Mouse (Mus musculus): Measurements from ENCODE around the gene Ctnnd1. TPM values are rescaled to one million over a fixed set of nuclear protein-coding genes. Genes with fewer than 3 reads are reported as not detected.
A peak's percentile ranks its signal among the peaks of the same experiment; 100 is the strongest.

Gene Ctnnd1
- polyA plus RNA-seq, 1 experiment from 2014 or later, result 57.6 TPM

DNA sequence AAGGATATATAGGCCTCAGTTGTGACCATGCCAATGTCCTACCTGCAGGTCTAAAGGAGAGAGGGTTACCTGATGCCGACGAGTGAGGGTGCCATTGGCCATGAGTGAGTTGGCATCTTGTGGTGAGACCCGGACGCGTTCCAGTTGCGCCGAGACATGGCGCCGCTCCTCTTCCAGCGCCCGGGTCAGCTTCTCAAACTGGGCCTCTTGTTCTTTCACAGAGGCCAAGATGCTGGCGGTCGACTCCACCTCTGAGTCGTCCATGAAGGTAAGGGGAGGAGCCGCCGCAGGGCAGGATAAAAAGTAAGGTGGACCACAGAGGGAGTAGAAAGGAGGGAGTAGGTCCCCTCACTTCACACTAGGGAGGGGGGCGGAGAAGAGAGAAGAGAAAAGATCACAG, 26.4 kb downstream of the Ctnnd1 start:
- H3K27me3 ChIP-seq, result no peaks in the 10 kb centered on the region
- peak overlapping the region; percentile 52; the same call in 1 of the 2 replicates for H3K27ac ChIP-seq
- no peak overlapping the region for H3K9ac ChIP-seq
- 91% methylated on average over 17 of the region's 17 CpGs for WGBS
- no peak overlapping the region for H3K4me2 ChIP-seq
- peaks cover 33% of the 10 kb centered on the region for H3K36me3 ChIP-seq
- no peaks in the 10 kb centered on the region for H3K9me3 ChIP-seq (replicated peaks)
- H3K4me3 ChIP-seq, result no peak overlapping the region
- H3K4me1 ChIP-seq (replicated peaks), result peaks cover 59% of the 10 kb centered on the region
- ATAC-seq (replicated peaks; ENCODE audit: insufficient number of reproducible peaks, insufficient read depth, low FRiP score, low read depth), result no peak

DNA sequence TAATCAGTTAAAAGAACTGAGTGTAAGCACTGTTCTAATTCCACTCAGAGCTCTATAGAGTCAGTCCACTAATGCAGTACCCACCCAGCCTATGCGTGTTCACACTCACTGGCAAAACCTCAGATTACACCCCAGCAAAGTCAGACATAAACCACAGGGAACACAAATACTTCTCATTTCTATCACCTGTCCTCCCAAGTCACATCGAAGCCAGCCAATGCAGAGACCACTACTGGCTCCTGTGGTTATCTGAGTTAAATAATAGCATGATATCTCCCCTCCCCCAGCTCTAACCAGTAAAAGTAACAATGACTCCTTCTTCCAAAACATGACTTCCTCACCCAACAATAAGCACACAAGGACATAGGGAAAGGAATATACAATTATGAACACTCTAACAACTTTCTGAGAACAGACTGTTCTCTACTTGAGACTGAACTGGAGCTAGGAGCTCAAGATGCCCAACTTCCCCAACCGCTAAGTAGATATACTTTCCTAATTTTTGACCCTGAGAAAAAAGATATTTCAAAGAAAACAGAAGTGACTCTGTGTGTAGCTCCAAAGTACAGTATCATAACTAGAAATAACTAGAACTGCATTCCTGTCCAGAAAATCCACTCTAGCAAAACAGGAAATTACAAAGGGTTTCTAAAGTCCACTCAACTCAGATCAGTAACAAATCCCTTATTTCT, 27.0 kb downstream of the Ctnnd1 start:
- Histone ChIP-seq H3K27me3 (no peaks in the 10 kb centered on the region), H3K4me2 (no peak overlapping the region), H3K9me3 (replicated peaks) (no peaks in the 10 kb centered on the region), H3K4me1 (replicated peaks) (peaks cover 61% of the 10 kb centered on the region), H3K36me3 (peaks cover 35% of the 10 kb centered on the region), H3K27ac (peak overlapping the region; percentile 52), H3K4me3 (no peak overlapping the region), H3K9ac (no peak overlapping the region)
- ATAC-seq (replicated peaks; ENCODE audit: insufficient number of reproducible peaks, insufficient read depth, low FRiP score, low read depth), result no peak
- 69% methylated on average over 3 of the region's 3 CpGs for WGBS

DNA sequence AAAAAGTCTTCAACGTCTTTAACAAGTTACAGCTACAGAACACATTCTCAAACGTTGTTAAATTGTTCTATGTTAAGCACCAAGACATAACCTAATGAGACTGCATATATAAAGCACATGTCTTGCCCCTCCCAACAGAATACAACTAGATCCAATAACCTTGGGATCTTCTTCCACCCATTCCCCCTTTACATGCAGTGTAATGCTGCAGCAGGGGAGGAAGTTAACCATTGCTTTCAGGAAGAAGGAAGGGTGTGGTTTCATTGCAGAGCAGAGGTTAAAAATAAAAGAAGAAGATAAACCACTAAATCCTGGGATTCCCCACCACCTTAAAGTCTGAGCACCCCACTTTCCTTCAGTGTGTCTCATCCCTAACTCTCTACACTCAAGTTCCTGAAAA, 27.9 kb downstream of the Ctnnd1 start:
- no peak for ATAC-seq (replicated peaks; ENCODE audit: insufficient number of reproducible peaks, insufficient read depth, low FRiP score, low read depth)
- Histone ChIP-seq H3K9ac (no peak overlapping the region), H3K4me2 (no peak overlapping the region), H3K27me3 (no peaks in the 10 kb centered on the region), H3K27ac (peak overlapping the region; percentile 52; the same call in 1 of the 2 replicates), H3K4me3 (no peak overlapping the region), H3K9me3 (replicated peaks) (no peaks in the 10 kb centered on the region), H3K36me3 (peaks cover 32% of the 10 kb centered on the region), H3K4me1 (replicated peaks) (peaks cover 56% of the 10 kb centered on the region)
- 51% methylated on average over 2 of the region's 2 CpGs for WGBS

DNA sequence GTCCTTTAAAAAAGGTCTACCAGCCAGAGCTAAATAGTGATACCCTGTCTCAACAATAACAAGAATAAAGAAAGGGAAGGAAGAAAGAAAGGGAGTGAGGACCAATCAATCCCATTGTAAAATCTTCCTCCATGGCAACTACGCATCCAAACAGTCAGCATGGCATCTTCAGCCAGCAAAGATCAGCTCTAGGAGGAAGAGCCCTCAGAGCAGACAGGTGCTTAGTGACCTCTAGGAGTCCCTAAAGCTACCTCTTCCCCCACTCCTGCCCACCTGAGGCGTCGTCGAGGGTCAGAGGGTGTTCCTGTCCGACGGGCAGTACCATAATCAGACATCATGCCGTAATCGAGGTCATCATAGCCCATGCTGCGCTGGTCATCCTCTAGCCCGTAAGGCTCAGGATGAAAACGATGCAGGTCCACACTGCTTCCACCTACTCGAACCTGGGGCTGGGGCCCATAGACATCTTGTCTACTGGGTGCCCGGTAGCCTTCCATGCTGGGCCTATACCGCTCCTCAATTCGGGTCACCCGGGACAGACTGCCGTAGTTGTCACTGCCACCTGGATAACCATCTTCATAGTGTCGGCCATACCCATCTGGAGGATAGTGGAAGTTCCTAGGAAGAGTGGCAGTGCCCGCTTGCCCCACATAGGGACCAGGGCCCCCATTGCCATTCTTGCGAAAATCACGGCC, 30.8 kb downstream of the Ctnnd1 start:
- no peaks in the 10 kb centered on the region for H3K9me3 ChIP-seq (replicated peaks)
- 92% methylated on average over 21 of the region's 21 CpGs for WGBS
- peaks cover 38% of the 10 kb centered on the region for H3K4me1 ChIP-seq (replicated peaks)
- no peak overlapping the region for H3K4me3 ChIP-seq
- peaks cover 59% of the 10 kb centered on the region for H3K36me3 ChIP-seq
- H3K27ac ChIP-seq, result peak overlapping the region; percentile 76; the same call in 1 of the 2 replicates
- H3K4me2 ChIP-seq, result no peak overlapping the region
- ATAC-seq (replicated peaks; ENCODE audit: insufficient number of reproducible peaks, insufficient read depth, low FRiP score, low read depth), result no peak
- H3K27me3 ChIP-seq, result no peaks in the 10 kb centered on the region
- H3K9ac ChIP-seq, result no peak overlapping the region

DNA sequence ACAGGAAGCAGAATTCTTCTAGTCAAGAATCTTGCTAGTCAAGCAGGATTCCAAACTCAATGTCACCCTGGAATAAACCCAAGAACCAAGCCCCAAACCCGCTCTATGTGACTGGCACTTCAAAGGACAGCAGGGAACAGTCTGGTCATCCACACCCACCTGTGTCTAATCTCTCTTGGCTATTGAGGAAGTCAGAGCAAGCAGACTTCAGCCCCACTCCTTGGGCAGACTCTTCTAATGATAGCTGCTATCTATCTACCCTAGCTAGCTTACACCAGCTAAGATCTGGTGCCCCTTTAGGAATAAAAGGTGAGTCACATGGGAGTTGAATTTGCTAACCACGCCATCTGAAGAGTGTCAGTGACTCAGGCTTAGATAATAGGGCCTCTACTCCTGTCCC, 31.7 kb downstream of the Ctnnd1 start:
- Histone ChIP-seq H3K27ac (peak overlapping the region; percentile 76), H3K4me2 (no peak overlapping the region), H3K27me3 (no peaks in the 10 kb centered on the region), H3K9me3 (replicated peaks) (no peaks in the 10 kb centered on the region), H3K4me1 (replicated peaks) (peaks cover 30% of the 10 kb centered on the region), H3K9ac (0 out of 2 replicates have a peak overlapping the region, but pooled peaks have one; percentile 1), H3K36me3 (peaks cover 61% of the 10 kb centered on the region), H3K4me3 (no peak overlapping the region)
- ATAC-seq (replicated peaks; ENCODE audit: insufficient number of reproducible peaks, insufficient read depth, low FRiP score, low read depth), result no peak
- WGBS, result 39% methylated on average over 2 of the region's 2 CpGs

DNA sequence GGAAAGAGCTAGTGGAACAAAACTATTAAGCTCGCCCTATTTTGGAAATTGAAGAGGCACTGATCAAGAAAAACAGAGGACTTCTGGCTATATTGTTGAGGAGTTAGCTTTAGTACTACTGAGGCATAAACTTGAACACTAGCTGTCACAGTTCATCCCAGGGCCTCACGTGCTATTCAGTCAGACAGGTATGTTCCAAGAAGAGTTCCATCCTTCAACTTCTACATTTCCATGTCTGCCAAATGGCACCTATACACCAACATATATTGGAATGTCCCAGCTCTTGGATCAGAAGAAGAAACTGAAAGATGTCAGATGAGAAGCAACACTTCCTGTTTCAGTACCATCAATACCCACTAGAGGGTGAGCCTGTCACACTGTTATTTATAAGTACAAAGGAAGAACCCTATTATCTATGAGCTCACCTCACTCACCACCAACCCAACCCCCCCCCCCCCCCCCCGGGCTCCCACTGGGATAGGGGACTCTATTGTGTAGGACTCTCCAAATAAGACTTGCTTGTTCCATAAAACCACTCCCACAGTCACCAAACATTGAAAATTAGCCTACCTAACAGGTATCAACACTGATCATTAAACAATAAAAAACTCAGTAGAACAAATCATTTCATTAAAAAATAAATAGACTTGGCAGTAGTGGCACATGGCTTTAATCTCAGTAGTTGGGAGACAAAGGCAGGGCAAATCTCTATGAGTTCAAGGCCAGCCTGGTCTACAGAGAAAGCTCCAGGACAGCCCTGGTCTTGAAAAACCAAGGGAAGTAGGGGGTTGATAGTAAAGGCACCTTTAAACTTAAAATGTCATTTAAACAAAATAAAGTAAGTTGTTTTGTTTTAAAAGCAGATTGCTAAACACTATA, 32.7 kb downstream of the Ctnnd1 start:
- Histone ChIP-seq H3K4me2 (no peak overlapping the region), H3K4me3 (no peak overlapping the region), H3K9ac (no peak overlapping the region), H3K27me3 (no peaks in the 10 kb centered on the region), H3K9me3 (replicated peaks) (no peaks in the 10 kb centered on the region), H3K27ac (peak overlapping the region; percentile 76; the same call in 1 of the 2 replicates), H3K4me1 (replicated peaks) (peaks cover 20% of the 10 kb centered on the region), H3K36me3 (peaks cover 70% of the 10 kb centered on the region)
- ATAC-seq (replicated peaks; ENCODE audit: insufficient number of reproducible peaks, insufficient read depth, low FRiP score, low read depth), result peak; percentile 56; the same call in 1 of the 2 replicates
- WGBS, result 57% methylated on average over 3 of the region's 3 CpGs

DNA sequence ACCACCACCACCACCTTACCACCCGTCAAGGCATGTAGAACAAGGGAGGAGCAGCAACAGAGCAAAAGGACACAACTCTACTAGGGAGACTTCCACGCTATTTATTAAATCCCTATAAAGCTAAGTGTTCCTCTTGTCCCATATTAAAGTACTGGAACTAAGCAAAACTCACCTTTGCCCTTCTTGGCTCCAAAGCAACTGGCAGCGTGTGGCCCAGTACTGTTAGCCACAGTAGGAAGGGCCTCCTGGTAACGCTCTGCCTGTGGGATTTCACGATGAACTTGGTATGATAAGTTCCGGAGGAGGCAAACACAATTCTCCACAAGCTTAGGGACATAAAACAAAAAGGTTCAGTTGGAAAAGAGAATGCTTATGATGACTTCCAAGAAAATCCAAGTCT, 37.8 kb downstream of the Ctnnd1 start:
- WGBS, result 87% methylated on average over 6 of the region's 6 CpGs
- Histone ChIP-seq H3K9ac (no peak overlapping the region), H3K27me3 (no peaks in the 10 kb centered on the region), H3K4me1 (replicated peaks) (no peaks in the 10 kb centered on the region), H3K36me3 (peaks cover 93% of the 10 kb centered on the region), H3K9me3 (replicated peaks) (no peaks in the 10 kb centered on the region), H3K27ac (no peak overlapping the region), H3K4me3 (no peak overlapping the region), H3K4me2 (no peak overlapping the region)
- ATAC-seq (replicated peaks; ENCODE audit: insufficient number of reproducible peaks, insufficient read depth, low FRiP score, low read depth), result no peak

DNA sequence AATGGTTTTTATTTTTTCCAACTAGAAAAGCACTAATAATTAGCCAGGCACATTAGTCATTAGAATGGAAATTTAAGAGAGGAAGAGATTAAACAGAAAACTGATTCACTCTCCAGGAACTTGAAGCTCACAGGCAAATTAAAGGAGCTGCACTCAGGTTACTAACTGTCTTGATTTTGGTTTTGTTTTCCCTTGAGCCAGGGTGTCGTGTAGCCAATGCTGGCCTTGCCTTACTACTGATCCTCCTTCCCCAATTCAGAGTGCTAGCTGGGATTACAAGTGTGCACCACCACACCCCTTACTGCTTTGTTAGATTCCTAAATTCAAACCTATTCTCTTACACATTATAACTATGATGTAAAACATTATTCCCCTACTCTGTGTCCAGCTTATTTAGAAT, 42.7 kb downstream of the Ctnnd1 start:
- no peak overlapping the region for H3K4me2 ChIP-seq
- WGBS, result 62% methylated on average over 1 of the region's 1 CpGs
- no peaks in the 10 kb centered on the region for H3K4me1 ChIP-seq (replicated peaks)
- no peak overlapping the region for H3K27ac ChIP-seq
- no peak overlapping the region for H3K9ac ChIP-seq
- no peak for ATAC-seq (replicated peaks; ENCODE audit: insufficient number of reproducible peaks, insufficient read depth, low FRiP score, low read depth)
- H3K27me3 ChIP-seq, result no peaks in the 10 kb centered on the region
- H3K36me3 ChIP-seq, result peaks cover 94% of the 10 kb centered on the region
- H3K4me3 ChIP-seq, result no peak overlapping the region
- H3K9me3 ChIP-seq (replicated peaks), result no peaks in the 10 kb centered on the region

DNA sequence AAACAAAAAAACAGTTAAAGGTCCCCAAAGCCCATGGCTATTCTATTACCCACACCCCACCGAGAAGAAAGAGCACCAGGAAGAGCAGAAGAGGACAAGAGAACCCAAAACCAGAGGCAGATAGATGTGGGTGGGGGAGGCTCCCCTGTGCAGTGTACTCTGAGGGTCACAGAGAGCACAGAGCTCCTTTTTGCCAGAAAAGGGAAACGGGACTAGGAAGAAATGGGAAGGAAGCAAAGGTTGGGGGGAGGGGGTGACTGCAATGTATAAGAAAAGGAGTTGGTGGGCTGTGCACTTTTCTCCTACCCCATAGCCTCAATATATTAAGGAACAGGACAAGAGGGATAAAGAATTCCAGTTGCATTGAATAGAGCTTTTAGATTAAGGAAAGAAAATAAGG, 49.6 kb downstream of the Ctnnd1 start:
- H3K4me3 ChIP-seq, result no peak overlapping the region
- ATAC-seq (replicated peaks; ENCODE audit: insufficient number of reproducible peaks, insufficient read depth, low FRiP score, low read depth), result no peak
- no peaks in the 10 kb centered on the region for H3K27me3 ChIP-seq
- H3K9ac ChIP-seq, result no peak overlapping the region
- peaks cover 55% of the 10 kb centered on the region for H3K36me3 ChIP-seq
- no peak overlapping the region for H3K27ac ChIP-seq
- no peaks in the 10 kb centered on the region for H3K4me1 ChIP-seq (replicated peaks)
- H3K4me2 ChIP-seq, result no peak overlapping the region
- no peaks in the 10 kb centered on the region for H3K9me3 ChIP-seq (replicated peaks)
- WGBS, result 57% methylated on average over 2 of the region's 2 CpGs

DNA sequence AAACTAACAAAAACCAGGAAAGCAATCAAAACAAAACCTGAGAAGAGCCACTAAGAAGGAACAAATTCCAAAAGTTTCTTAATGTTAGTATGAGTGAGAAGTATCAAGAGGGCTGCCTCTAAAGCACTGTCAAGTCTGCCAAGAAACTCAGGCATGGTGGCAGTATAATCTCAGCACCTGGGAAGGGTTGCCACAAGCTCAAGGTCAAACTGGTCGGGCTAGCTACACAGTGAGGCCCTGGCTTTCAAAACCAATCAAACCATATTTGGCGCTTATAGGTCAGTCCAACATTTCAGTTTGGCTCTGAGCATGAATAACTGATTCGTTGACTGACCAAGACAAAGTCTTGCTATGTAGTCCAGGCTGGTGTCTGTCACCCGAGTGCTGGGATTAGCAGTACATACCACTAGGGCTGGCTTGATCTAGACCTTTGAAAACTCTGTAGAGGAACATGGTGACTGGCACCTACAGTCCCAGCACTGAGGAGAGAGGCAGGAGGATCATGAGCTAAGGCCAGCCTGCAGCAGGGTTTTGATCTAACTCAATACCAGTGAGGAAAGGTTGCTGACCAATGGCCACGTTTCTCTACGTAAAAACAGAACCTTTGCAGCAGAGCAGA, 51.2 kb downstream of the Ctnnd1 start:
- H3K9ac ChIP-seq, result no peak overlapping the region
- no peak; the same call in 1 of the 2 replicates for ATAC-seq (replicated peaks; ENCODE audit: insufficient number of reproducible peaks, insufficient read depth, low FRiP score, low read depth)
- peaks cover 43% of the 10 kb centered on the region for H3K36me3 ChIP-seq
- no peak overlapping the region for H3K4me3 ChIP-seq
- 79% methylated on average over 6 of the region's 6 CpGs for WGBS
- H3K27me3 ChIP-seq, result no peaks in the 10 kb centered on the region
- H3K27ac ChIP-seq, result peak overlapping the region; percentile 48
- no peak overlapping the region for H3K4me2 ChIP-seq
- H3K9me3 ChIP-seq (replicated peaks), result no peaks in the 10 kb centered on the region
- no peaks in the 10 kb centered on the region; the same call in 1 of the 2 replicates for H3K4me1 ChIP-seq (replicated peaks)

DNA sequence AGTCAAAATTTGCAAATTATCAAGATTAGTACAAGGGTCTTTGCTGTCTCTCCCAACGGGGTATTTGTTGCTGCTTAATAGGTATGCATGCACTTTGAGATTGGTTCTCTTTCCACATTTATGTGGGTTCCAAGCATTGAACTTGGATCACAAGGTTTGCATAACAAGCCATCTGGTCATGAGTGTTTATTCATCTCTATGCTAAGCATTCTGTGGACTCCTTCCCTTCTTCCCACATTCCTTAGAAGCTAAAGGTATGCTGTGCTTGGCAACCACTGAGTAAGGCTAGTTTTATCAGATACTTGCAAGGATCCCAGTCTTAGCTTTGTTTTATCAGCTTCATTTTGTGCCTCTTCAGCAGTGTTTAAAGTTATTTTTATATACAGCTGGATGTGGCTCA, 53.4 kb downstream of the Ctnnd1 start:
- Histone ChIP-seq H3K4me3 (no peak overlapping the region), H3K36me3 (peaks cover 29% of the 10 kb centered on the region), H3K27ac (no peak overlapping the region), H3K4me2 (no peak overlapping the region), H3K4me1 (replicated peaks) (no peaks in the 10 kb centered on the region; the same call in 1 of the 2 replicates), H3K9me3 (replicated peaks) (no peaks in the 10 kb centered on the region), H3K9ac (no peak overlapping the region), H3K27me3 (no peaks in the 10 kb centered on the region)
- WGBS, result 81% methylated on average over 1 of the region's 1 CpGs
- no peak for ATAC-seq (replicated peaks; ENCODE audit: insufficient number of reproducible peaks, insufficient read depth, low FRiP score, low read depth)

All from heart, embryonic 15.5 days (tissue).